Mouse (Mus musculus): ENCODE data around the gene Gm17402. TPM values are rescaled to one million over a fixed set of nuclear protein-coding genes. Genes with fewer than 3 reads are reported as not detected.

The Gm17402 gene
- total and polyA plus RNA-seq, 2 experiments, result not detected

- DNase-seq (ENCODE audit: extremely low read depth, low read depth, low spot score), result peak; percentile 38
- Histone ChIP-seq H3K9ac (ENCODE audit: low read depth, low read length) (no peak overlapping the region), H3K79me2 (ENCODE audit: control insufficient read depth, insufficient read depth, low read length) (no peaks in the 10 kb centered on the region), H3K36me3 (ENCODE audit: control insufficient read depth, insufficient read depth, low read length) (no peaks in the 10 kb centered on the region), H3K27ac (replicated peaks; ENCODE audit: insufficient read depth, low read depth, low read length) (no peak overlapping the region), H3K4me3 (ENCODE audit: insufficient read depth, low read depth, low read length) (no peak overlapping the region), H3K4me1 (ENCODE audit: control insufficient read depth, insufficient read depth, low read length) (no peaks in the 10 kb centered on the region), H3K27me3 (ENCODE audit: control insufficient read depth, insufficient read depth, low read length) (no peaks in the 10 kb centered on the region)
- WGBS, result 36% methylated on average over 5 of the region's 5 CpGs
- TF ChIP-seq CTCF (IDR thresholded peaks at IDR 0.05; ENCODE audit: low read depth, low read length) (peak; percentile 48), POLR2A (IDR thresholded peaks at IDR 0.05; ENCODE audit: extremely low read depth, insufficient read depth, low read length) (no peak)
These were observed 22.7 kb downstream of the Gm17402 start for GRCm38 (mm10) chr3:67352128-67352762.

GRCm38 (mm10) chr3:67351406-67352127 is 23.4 kb downstream of the Gm17402 start:
- Histone ChIP-seq H3K79me2 (ENCODE audit: control insufficient read depth, insufficient read depth, low read length) (no peaks in the 10 kb centered on the region), H3K4me1 (ENCODE audit: control insufficient read depth, insufficient read depth, low read length) (no peaks in the 10 kb centered on the region), H3K4me3 (ENCODE audit: insufficient read depth, low read depth, low read length) (no peak overlapping the region), H3K9ac (ENCODE audit: low read depth, low read length) (no peak overlapping the region), H3K27ac (replicated peaks; ENCODE audit: insufficient read depth, low read depth, low read length) (no peak overlapping the region), H3K36me3 (ENCODE audit: control insufficient read depth, insufficient read depth, low read length) (no peaks in the 10 kb centered on the region), H3K27me3 (ENCODE audit: control insufficient read depth, insufficient read depth, low read length) (no peaks in the 10 kb centered on the region)
- TF ChIP-seq POLR2A (IDR thresholded peaks at IDR 0.05; ENCODE audit: extremely low read depth, insufficient read depth, low read length) (no peak), CTCF (IDR thresholded peaks at IDR 0.05; ENCODE audit: low read depth, low read length) (no peak)
- WGBS, result 84% methylated on average over 12 of the region's 12 CpGs
- DNase-seq (ENCODE audit: extremely low read depth, low read depth, low spot score), result no peak

GRCm38 (mm10) chr3:67346674-67347073 is 28.3 kb downstream of the Gm17402 start:
- H3K79me2 ChIP-seq (ENCODE audit: control insufficient read depth, insufficient read depth, low read length), result no peaks in the 10 kb centered on the region
- TF ChIP-seq CTCF (IDR thresholded peaks at IDR 0.05; ENCODE audit: low read depth, low read length) (no peak), POLR2A (IDR thresholded peaks at IDR 0.05; ENCODE audit: extremely low read depth, insufficient read depth, low read length) (no peak)
- no peaks in the 10 kb centered on the region for H3K4me1 ChIP-seq (ENCODE audit: control insufficient read depth, insufficient read depth, low read length)
- 77% methylated on average over 2 of the region's 2 CpGs for WGBS
- no peaks in the 10 kb centered on the region for H3K36me3 ChIP-seq (ENCODE audit: control insufficient read depth, insufficient read depth, low read length)
- DNase-seq (ENCODE audit: extremely low read depth, low read depth, low spot score), result no peak
- H3K27ac ChIP-seq (replicated peaks; ENCODE audit: insufficient read depth, low read depth, low read length), result no peak overlapping the region
- H3K4me3 ChIP-seq (ENCODE audit: insufficient read depth, low read depth, low read length), result no peak overlapping the region
- no peak overlapping the region for H3K9ac ChIP-seq (ENCODE audit: low read depth, low read length)
- H3K27me3 ChIP-seq (ENCODE audit: control insufficient read depth, insufficient read depth, low read length), result no peaks in the 10 kb centered on the region

GRCm38 (mm10) chr3:67344599-67344998 is 30.4 kb downstream of the Gm17402 start:
- no peaks in the 10 kb centered on the region for H3K79me2 ChIP-seq (ENCODE audit: control insufficient read depth, insufficient read depth, low read length)
- no peak overlapping the region for H3K9ac ChIP-seq (ENCODE audit: low read depth, low read length)
- no peaks in the 10 kb centered on the region for H3K27me3 ChIP-seq (ENCODE audit: control insufficient read depth, insufficient read depth, low read length)
- DNase-seq (ENCODE audit: extremely low read depth, low read depth, low spot score), result peak; percentile 44
- 7% methylated on average over 2 of the region's 2 CpGs for WGBS
- H3K4me3 ChIP-seq (ENCODE audit: insufficient read depth, low read depth, low read length), result no peak overlapping the region
- H3K4me1 ChIP-seq (ENCODE audit: control insufficient read depth, insufficient read depth, low read length), result no peaks in the 10 kb centered on the region
- H3K36me3 ChIP-seq (ENCODE audit: control insufficient read depth, insufficient read depth, low read length), result no peaks in the 10 kb centered on the region
- H3K27ac ChIP-seq (replicated peaks; ENCODE audit: insufficient read depth, low read depth, low read length), result no peak overlapping the region
- TF ChIP-seq CTCF (IDR thresholded peaks at IDR 0.05; ENCODE audit: low read depth, low read length), result 0 out of 2 replicates have a peak, but pooled peaks have one; percentile 19
- no peak for TF ChIP-seq POLR2A (IDR thresholded peaks at IDR 0.05; ENCODE audit: extremely low read depth, insufficient read depth, low read length)

- H3K27me3 ChIP-seq (ENCODE audit: control insufficient read depth, insufficient read depth, low read length), result no peaks in the 10 kb centered on the region
- DNase-seq (ENCODE audit: extremely low read depth, low read depth, low spot score), result peak; percentile 36
- no peak overlapping the region for H3K4me3 ChIP-seq (ENCODE audit: insufficient read depth, low read depth, low read length)
- no peak overlapping the region for H3K27ac ChIP-seq (replicated peaks; ENCODE audit: insufficient read depth, low read depth, low read length)
- no peak for TF ChIP-seq POLR2A (IDR thresholded peaks at IDR 0.05; ENCODE audit: extremely low read depth, insufficient read depth, low read length)
- peak; percentile 19; the same call in 1 of the 2 replicates for TF ChIP-seq CTCF (IDR thresholded peaks at IDR 0.05; ENCODE audit: low read depth, low read length)
- H3K4me1 ChIP-seq (ENCODE audit: control insufficient read depth, insufficient read depth, low read length), result no peaks in the 10 kb centered on the region
- 62% methylated on average over 5 of the region's 5 CpGs for WGBS
- H3K36me3 ChIP-seq (ENCODE audit: control insufficient read depth, insufficient read depth, low read length), result no peaks in the 10 kb centered on the region
- no peaks in the 10 kb centered on the region for H3K79me2 ChIP-seq (ENCODE audit: control insufficient read depth, insufficient read depth, low read length)
- no peak overlapping the region for H3K9ac ChIP-seq (ENCODE audit: low read depth, low read length)
These were observed 31.8 kb downstream of the Gm17402 start for GRCm38 (mm10) chr3:67343004-67343662.

All from liver, adult 2 months (tissue).